Mouse (Mus musculus): ENCODE results near the gene Igf1r. TPM values are rescaled to one million over a fixed set of nuclear protein-coding genes. Genes with fewer than 3 reads are reported as not detected.

Igf1r gene
- polyA plus RNA-seq, 1 experiment: 16.9 TPM

DNA sequence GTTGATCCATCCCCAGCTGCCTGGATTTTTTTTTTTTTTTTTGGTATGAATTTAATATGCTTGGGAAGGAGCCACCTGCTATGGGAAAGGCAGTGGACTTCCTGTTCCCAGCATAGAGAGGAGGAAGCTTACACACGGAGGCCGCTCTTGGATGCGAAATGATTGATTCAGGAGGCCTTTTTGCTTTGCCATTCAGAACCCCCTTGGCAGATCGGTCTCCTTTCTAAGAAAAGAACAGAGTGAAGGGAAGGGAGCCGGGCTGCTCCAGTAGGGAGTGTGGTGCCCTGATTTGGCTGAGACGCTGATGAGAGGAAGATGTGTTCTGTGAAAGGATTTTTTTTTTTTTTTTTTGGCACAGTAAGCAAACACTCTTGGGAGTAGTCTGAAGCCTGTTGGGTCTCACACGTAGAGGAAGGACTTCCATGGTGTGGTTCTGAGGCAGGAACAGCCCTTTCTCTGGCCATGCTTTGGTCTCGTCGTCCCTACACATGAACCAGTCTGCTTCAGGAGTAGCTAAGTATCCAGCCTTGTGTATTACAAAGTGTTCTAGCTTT lies 269.1 kb downstream of the Igf1r start:
- TF ChIP-seq POLR2A (IDR thresholded peaks at IDR 0.05; ENCODE audit: borderline replicate concordance, extremely low read depth, low read depth, low read length) (no peak), CTCF (IDR thresholded peaks at IDR 0.05; ENCODE audit: insufficient read depth, low read length) (no peak)
- Histone ChIP-seq H3K4me1 (ENCODE audit: control insufficient read depth, insufficient read depth, low read length) (no peaks in the 10 kb centered on the region), H3K4me3 (replicated peaks; ENCODE audit: extremely low read depth, low read depth, low read length) (no peak overlapping the region)
- WGBS: 69% methylated on average over 9 of the region's 9 CpGs
- DNase-seq: no peak

DNA sequence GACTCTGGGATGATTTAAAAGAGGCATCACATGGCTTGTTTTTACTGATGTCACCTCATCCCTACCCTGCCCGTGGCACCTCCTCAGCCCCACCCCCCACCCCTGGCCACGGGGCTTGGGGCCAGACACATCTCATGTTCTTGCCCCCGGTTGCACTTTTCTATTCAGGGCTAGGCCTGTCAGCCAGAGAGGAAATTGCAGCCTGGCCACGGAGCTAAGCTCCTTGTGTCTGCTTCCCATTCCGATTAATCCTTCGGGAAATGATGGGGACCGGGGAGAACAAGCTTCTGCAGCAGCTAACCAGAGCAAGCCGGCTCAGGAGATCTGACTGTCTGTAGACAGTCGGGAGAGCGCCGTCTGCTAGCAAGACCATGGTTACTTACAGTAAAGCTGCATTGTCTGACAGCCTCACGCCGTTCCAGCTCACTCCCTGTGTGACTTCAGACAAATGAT lies 270.8 kb downstream of the Igf1r start:
- H3K4me1 ChIP-seq (ENCODE audit: control insufficient read depth, insufficient read depth, low read length): no peaks in the 10 kb centered on the region
- TF ChIP-seq CTCF (IDR thresholded peaks at IDR 0.05; ENCODE audit: insufficient read depth, low read length) (no peak), POLR2A (IDR thresholded peaks at IDR 0.05; ENCODE audit: borderline replicate concordance, extremely low read depth, low read depth, low read length) (no peak)
- 47% methylated on average over 13 of the region's 13 CpGs for WGBS
- no peak overlapping the region for H3K4me3 ChIP-seq (replicated peaks; ENCODE audit: extremely low read depth, low read depth, low read length)
- no peak for DNase-seq

DNA sequence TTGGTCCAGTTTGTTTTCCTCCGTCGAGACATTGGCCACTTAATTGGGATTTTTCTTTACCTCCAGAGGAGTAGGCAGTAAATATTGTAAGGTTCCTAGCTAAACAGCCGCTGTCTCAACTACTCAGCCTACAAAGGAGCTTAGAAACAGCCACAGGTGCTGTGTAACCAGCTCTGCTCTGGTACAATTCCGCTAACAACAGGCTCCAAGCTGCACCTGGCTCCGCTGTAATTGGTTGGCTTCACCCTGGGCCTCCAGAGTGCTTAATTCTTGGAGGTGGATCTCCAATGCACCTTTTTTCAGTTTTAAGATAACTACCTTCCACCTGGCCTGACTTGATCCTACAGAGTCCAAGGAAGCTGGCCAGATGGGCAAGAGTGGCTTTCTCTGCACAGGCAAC lies 271.4 kb downstream of the Igf1r start:
- TF ChIP-seq POLR2A (IDR thresholded peaks at IDR 0.05; ENCODE audit: borderline replicate concordance, extremely low read depth, low read depth, low read length): no peak
- no peak for TF ChIP-seq CTCF (IDR thresholded peaks at IDR 0.05; ENCODE audit: insufficient read depth, low read length)
- WGBS: 91% methylated on average over 5 of the region's 5 CpGs
- Histone ChIP-seq H3K4me1 (ENCODE audit: control insufficient read depth, insufficient read depth, low read length) (no peaks in the 10 kb centered on the region), H3K4me3 (replicated peaks; ENCODE audit: extremely low read depth, low read depth, low read length) (no peak overlapping the region)
- no peak for DNase-seq

DNA sequence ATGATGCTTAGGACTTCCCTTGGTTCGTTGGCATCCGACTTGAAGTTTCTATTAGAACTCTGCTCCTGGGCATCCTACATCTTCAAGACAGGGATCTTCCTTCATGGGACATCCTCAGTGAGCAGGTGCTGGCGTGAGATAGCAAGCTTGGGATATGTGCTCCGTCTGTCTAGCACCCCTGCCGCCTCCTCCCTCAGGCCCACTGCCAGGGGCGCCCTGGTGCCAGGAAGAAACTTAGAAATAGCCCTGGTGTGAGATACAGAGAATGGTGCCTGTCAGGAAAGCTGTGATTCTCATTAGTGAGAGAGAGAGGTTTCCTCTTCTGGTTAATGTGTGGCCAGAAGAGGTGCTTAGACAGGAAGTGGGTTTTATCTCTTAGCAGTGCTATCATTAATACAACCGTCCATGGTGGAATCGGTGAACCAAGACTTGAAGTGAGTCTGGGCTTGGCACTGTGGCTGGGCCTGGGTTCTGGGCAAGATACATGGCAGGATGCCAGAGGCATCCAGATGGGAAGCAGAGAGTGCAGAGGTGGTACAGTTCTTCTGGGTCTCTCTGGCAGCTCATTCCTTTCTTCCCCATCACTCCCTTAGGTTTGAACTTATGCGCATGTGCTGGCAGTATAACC lies 272.9 kb downstream of the Igf1r start:
- no peak for DNase-seq
- WGBS: 73% methylated on average over 9 of the region's 9 CpGs
- no peaks in the 10 kb centered on the region for H3K4me1 ChIP-seq (ENCODE audit: control insufficient read depth, insufficient read depth, low read length)
- no peak overlapping the region for H3K4me3 ChIP-seq (replicated peaks; ENCODE audit: extremely low read depth, low read depth, low read length)
- TF ChIP-seq POLR2A (IDR thresholded peaks at IDR 0.05; ENCODE audit: borderline replicate concordance, extremely low read depth, low read depth, low read length) (no peak), CTCF (IDR thresholded peaks at IDR 0.05; ENCODE audit: insufficient read depth, low read length) (no peak)

DNA sequence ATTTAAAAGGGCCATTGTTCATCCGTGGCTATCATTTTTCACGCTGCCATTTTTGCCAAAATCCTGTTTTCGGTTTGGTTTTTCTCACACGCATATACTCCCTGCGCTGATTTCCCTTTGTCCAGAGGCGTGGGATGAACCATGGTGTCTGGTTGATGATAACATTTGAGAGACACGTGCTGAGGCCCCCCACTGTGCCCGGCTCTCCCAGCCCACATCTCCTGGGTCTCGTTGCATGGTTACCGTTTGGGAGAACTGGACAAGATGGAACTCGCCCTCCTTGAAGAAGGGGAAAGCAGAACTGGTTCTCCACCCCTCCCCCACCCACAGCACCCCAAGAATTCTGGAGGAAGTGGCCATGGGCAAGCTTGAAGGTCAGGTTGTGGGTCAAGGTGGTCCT lies 274.4 kb downstream of the Igf1r start:
- H3K4me3 ChIP-seq (replicated peaks; ENCODE audit: extremely low read depth, low read depth, low read length): no peak overlapping the region
- TF ChIP-seq POLR2A (IDR thresholded peaks at IDR 0.05; ENCODE audit: borderline replicate concordance, extremely low read depth, low read depth, low read length) (no peak), CTCF (IDR thresholded peaks at IDR 0.05; ENCODE audit: insufficient read depth, low read length) (no peak)
- no peak for DNase-seq
- 83% methylated on average over 11 of the region's 11 CpGs for WGBS
- H3K4me1 ChIP-seq (ENCODE audit: control insufficient read depth, insufficient read depth, low read length): no peaks in the 10 kb centered on the region

DNA sequence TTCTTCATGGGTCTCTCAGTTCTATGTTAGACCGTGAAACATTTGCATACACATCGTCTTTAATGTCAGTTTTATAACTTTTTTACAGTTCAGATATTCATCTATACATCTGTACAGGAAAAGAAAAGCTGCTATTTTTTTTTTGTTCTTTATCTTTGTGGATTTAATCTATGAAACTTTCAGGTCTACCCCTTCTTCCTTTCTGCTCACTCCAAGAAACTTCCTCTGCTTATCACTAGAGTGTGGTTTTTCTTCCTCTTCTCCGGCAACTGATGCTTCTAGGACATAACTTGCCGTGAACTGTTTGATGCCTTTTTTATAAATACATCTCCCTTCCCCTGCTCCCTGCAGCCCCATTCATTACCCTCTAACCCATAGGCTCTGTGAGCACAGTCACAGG lies 275.0 kb downstream of the Igf1r start:
- WGBS: 74% methylated on average over 4 of the region's 4 CpGs
- no peak for DNase-seq
- no peak for TF ChIP-seq POLR2A (IDR thresholded peaks at IDR 0.05; ENCODE audit: borderline replicate concordance, extremely low read depth, low read depth, low read length)
- TF ChIP-seq CTCF (IDR thresholded peaks at IDR 0.05; ENCODE audit: insufficient read depth, low read length): no peak
- H3K4me3 ChIP-seq (replicated peaks; ENCODE audit: extremely low read depth, low read depth, low read length): no peak overlapping the region
- H3K4me1 ChIP-seq (ENCODE audit: control insufficient read depth, insufficient read depth, low read length): no peaks in the 10 kb centered on the region

DNA sequence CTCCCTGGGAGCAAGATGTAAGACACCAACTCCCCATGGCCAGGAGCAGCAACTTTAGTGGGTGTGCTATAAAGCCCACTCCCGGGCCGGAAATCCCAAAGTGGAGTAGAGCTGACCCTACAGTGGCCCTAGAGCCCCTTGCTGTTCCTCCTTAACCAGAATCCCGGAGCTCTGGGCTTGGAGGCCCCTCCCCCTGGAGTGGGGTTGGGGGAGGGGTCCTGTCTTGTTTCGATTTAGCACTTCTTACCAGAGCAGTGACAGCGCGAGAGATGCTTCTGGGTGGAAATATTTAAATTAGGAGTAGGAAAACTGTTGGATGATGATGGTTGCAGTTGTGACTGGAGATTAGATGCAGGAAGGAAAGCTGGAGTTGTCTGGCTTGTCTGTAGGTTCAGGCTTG lies 275.9 kb downstream of the Igf1r start:
- H3K4me1 ChIP-seq (ENCODE audit: control insufficient read depth, insufficient read depth, low read length): no peaks in the 10 kb centered on the region
- no peak for DNase-seq
- 72% methylated on average over 6 of the region's 6 CpGs for WGBS
- TF ChIP-seq POLR2A (IDR thresholded peaks at IDR 0.05; ENCODE audit: borderline replicate concordance, extremely low read depth, low read depth, low read length) (no peak), CTCF (IDR thresholded peaks at IDR 0.05; ENCODE audit: insufficient read depth, low read length) (no peak)
- no peak overlapping the region for H3K4me3 ChIP-seq (replicated peaks; ENCODE audit: extremely low read depth, low read depth, low read length)

DNA sequence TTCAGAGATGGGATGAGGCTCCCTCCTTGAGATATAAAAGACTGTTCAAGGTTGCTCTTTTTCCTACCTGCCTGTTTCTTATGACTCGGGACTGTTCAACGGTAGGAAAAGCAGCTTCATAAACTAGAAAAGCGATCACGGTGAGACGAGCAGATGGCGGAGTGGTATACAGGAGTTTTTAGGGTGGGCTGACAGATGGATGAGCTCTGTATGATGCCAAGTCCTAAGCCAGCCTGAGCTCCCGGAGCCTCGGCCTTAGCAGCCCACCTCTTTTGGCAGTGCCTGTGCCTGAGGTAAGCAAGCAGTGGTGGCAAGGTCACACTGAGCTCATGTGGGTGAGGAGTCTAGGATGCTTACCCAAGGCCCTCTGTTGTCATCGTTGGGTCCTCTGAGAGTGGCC lies 278.2 kb downstream of the Igf1r start:
- WGBS: 88% methylated on average over 9 of the region's 9 CpGs
- DNase-seq: no peak
- TF ChIP-seq POLR2A (IDR thresholded peaks at IDR 0.05; ENCODE audit: borderline replicate concordance, extremely low read depth, low read depth, low read length) (no peak), CTCF (IDR thresholded peaks at IDR 0.05; ENCODE audit: insufficient read depth, low read length) (no peak)
- H3K4me3 ChIP-seq (replicated peaks; ENCODE audit: extremely low read depth, low read depth, low read length): no peak overlapping the region
- H3K4me1 ChIP-seq (ENCODE audit: control insufficient read depth, insufficient read depth, low read length): 0 out of 2 replicates have a peak, but pooled peaks cover 2% of the 10 kb centered on the region

DNA sequence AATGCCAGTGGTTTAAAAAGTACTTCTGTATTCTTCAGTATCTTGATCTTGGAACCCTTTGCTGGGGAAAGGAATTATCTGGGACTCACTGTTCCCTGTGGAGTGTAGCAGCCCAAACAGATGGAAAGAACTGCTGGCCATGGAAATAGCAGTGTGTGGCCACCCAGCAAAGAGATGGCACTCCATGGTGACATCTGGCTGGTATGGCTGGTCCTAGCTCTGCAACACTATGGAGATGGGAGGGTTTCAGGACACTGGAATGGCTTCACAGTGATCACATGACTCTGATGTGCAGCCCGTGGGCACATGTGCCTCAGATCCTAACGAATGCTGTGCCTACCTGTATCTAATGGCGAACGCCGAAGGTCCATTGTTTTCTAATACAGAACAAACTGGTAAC lies 279.9 kb downstream of the Igf1r start:
- DNase-seq: no peak
- 92% methylated on average over 5 of the region's 5 CpGs for WGBS
- no peak overlapping the region for H3K4me3 ChIP-seq (replicated peaks; ENCODE audit: extremely low read depth, low read depth, low read length)

DNA sequence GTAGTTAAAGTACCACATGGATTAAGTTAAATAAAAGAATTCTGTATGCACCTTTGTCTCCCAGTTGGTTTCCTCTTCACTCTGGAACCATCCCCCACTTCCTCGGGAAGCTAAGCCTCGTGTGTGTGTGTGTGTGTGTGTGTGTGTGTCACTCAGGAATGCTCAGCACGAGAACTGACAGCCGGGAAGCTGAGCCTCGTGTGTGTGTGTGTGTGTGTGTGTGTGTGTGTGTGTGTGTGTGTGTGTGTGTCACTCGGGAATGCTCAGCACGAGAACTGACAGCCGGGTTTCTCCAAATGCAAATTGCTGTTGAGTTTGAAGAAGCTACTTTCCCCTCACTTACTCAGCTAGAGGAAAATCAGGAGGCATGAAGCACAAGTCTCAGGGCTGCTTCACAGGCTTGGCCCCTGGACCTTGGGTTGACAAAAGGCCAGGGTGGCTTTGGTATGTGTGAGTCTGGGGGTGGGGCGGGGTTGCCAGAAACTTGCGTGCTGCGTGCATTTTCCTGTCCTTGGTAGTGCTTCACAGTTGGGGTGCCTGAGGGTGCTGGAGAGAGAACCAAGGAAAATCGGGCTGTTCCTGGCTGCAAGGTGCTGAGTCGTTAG lies 281.1 kb downstream of the Igf1r start:
- WGBS: 16% methylated on average over 13 of the region's 13 CpGs
- DNase-seq: no peak
- 0 out of 2 replicates have a peak, but pooled peaks cover 2% of the 10 kb centered on the region for H3K4me1 ChIP-seq (ENCODE audit: control insufficient read depth, insufficient read depth, low read length)
- H3K4me3 ChIP-seq (replicated peaks; ENCODE audit: extremely low read depth, low read depth, low read length): no peak overlapping the region
- no peak for TF ChIP-seq CTCF (IDR thresholded peaks at IDR 0.05; ENCODE audit: insufficient read depth, low read length)
- TF ChIP-seq POLR2A (IDR thresholded peaks at IDR 0.05; ENCODE audit: borderline replicate concordance, extremely low read depth, low read depth, low read length): no peak

More for the DNA sequence above, 279.9 kb downstream of the Igf1r start:
- 0 out of 2 replicates have a peak, but pooled peaks cover 2% of the 10 kb centered on the region for H3K4me1 ChIP-seq (ENCODE audit: control insufficient read depth, insufficient read depth, low read length)
- no peak for TF ChIP-seq CTCF (IDR thresholded peaks at IDR 0.05; ENCODE audit: insufficient read depth, low read length)
- no peak for TF ChIP-seq POLR2A (IDR thresholded peaks at IDR 0.05; ENCODE audit: borderline replicate concordance, extremely low read depth, low read depth, low read length)

Data from lung, adult 2 months (tissue).